Mouse (Mus musculus): Measurements from ENCODE around the gene Aloxe3.

- no peak for TF ChIP-seq CTCF (IDR thresholded peaks at IDR 0.05; ENCODE audit: low read depth, low read length)
- no peak for TF ChIP-seq POLR2A (IDR thresholded peaks at IDR 0.05; ENCODE audit: borderline replicate concordance, low read depth, low read length)
These were observed 9.7 kb downstream of the Aloxe3 start for GRCm38 (mm10) chr11:69135361-69135760.
